Mouse (Mus musculus) liver, embryonic 12.5 days (tissue): ENCODE results near the gene Ifitm5. TPM values are rescaled to one million over a fixed set of nuclear protein-coding genes. Genes with fewer than 3 reads are reported as not detected.

Experiments used
- ATAC-seq: fragments of 200-750 bp; cut with Nextera tagmentation; 2 replicates; pipeline ENCODE4 v1.8.0; 2017; ENCODE audit warnings: moderate number of reproducible peaks, mild to moderate bottlenecking, moderate library complexity
- H3K27ac ChIP-seq: fragments of 300-500 bp; sonication (generic); 2 replicates; pipeline ENCODE4 v1.5.1; 2016; ENCODE audit warnings: mild to moderate bottlenecking
- H3K27me3 ChIP-seq: fragments of 300-500 bp; sonication (generic); replicated peaks from 2 replicates; pipeline ENCODE4 v1.6.1; 2016; ENCODE audit warnings: mild to moderate bottlenecking, moderate library complexity
- H3K36me3 ChIP-seq: fragments of 300-500 bp; sonication (generic); 2 replicates; pipeline ENCODE4 v1.6.1; 2016; ENCODE audit warnings: mild to moderate bottlenecking, moderate library complexity
- H3K4me1 ChIP-seq: fragments of 300-500 bp; sonication (generic); 2 replicates; pipeline ENCODE4 v1.6.1; 2016
- H3K4me2 ChIP-seq: fragments of 300-500 bp; sonication (generic); 2 replicates; pipeline ENCODE4 v1.6.1; 2016; ENCODE audit warnings: mild to moderate bottlenecking, moderate library complexity
- H3K4me3 ChIP-seq: fragments of 300-500 bp; sonication (generic); 2 replicates; pipeline ENCODE4 v1.5.1; 2016; ENCODE audit warnings: mild to moderate bottlenecking, moderate library complexity
- H3K9ac ChIP-seq: fragments of 300-500 bp; sonication (generic); 2 replicates; pipeline ENCODE4 v1.6.1; 2016; ENCODE audit warnings: mild to moderate bottlenecking, moderate library complexity
- H3K9me3 ChIP-seq: fragments of 300-500 bp; sonication (generic); replicated peaks from 2 replicates; pipeline ENCODE4 v1.6.1; 2016; ENCODE audit warnings: mild to moderate bottlenecking, moderate library complexity
- WGBS: fragments of 180-500 bp; shearing (Covaris S2); methylation state at CpG from one replicate; pipeline ENCODE4 v1.1.7; 2016; ENCODE audit not compliant: insufficient replicate concordance; 5-methylcytosine and 5-hydroxymethylcytosine counted together
- polyA plus RNA-seq: library from polyadenylated mRNA; unstranded; fragments of >200 nt; fragmentation: Nextera tagmentation; extraction: Ambion mirVana; gene quantifications from 2 replicates; pipeline ENCODE4 v1.2.1, GENCODE M21; 2016

The Ifitm5 gene
- polyA plus RNA-seq, 1 experiment from 2014 or later = 0.99 TPM

DNA sequence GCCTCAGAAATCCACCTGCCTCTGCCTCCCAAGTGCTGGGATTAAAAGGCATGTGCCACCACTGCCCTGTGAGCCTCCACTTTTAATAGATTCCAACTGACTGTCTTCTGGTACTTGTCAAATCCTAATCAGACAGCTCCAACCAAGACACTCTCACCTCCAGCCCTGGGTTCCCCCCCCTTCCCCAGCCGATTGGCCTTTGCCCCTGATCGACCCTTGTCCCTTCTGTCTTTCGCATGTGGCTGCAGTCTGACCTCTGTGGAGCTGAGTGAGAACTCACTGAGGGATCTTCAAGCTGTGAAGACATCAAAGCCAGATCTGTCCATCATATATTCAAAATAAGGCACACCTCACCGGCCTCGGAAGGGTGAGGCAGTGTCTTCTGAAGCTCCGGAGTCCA is 22.9 kb downstream of the Ifitm5 start:
- no peak for ATAC-seq
- H3K27me3 ChIP-seq = peaks cover 47% of the 10 kb centered on the region
- H3K27ac ChIP-seq = no peak overlapping the region
- H3K4me1 ChIP-seq = peaks cover 12% of the 10 kb centered on the region
- WGBS = 74% methylated on average over 6 of the region's 6 CpGs
- H3K4me2 ChIP-seq = no peak overlapping the region
- no peak overlapping the region for H3K9ac ChIP-seq
- peaks cover 6% of the 10 kb centered on the region; the same call in 1 of the 2 replicates for H3K36me3 ChIP-seq
- H3K9me3 ChIP-seq = no peaks in the 10 kb centered on the region
- no peak overlapping the region for H3K4me3 ChIP-seq

DNA sequence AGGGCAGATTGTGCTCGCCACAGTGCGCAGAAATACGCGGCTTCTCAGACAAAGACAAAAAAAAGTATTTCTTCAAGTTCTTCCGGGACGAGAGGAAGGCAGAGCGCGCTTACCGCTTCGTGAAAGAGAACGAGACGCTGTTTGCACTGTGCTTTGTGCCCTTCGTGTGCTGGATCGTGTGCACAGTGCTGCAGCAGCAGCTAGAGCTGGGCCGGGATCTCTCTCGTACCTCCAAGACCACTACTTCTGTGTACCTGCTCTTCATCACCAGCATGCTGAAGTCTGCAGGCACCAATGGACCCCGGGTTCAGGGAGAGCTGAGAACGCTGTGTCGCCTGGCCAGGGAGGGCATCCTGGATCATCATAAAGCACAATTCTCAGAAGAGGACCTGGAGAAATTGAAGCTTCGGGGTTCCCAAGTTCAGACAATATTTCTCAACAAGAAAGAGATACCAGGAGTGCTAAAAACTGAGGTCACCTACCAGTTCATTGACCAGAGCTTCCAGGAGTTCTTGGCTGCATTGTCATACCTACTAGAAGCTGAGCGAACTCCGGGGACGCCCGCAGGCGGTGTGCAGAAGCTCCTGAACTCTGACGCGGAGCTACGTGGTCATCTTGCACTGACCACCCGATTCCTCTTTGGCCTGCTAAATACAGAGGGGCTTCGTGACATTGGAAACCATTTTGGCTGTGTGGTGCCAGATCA is 26.9 kb downstream of the Ifitm5 start:
- no peak overlapping the region for H3K9ac ChIP-seq
- no peaks in the 10 kb centered on the region for H3K9me3 ChIP-seq
- H3K27ac ChIP-seq = no peak overlapping the region
- peaks cover 79% of the 10 kb centered on the region for H3K27me3 ChIP-seq
- H3K4me1 ChIP-seq = peaks cover 40% of the 10 kb centered on the region
- no peaks in the 10 kb centered on the region for H3K36me3 ChIP-seq
- ATAC-seq = no peak
- peak overlapping the region; percentile 63 for H3K4me2 ChIP-seq
- peak overlapping the region; percentile 37 for H3K4me3 ChIP-seq
- WGBS = 25% methylated on average over 30 of the region's 30 CpGs

DNA sequence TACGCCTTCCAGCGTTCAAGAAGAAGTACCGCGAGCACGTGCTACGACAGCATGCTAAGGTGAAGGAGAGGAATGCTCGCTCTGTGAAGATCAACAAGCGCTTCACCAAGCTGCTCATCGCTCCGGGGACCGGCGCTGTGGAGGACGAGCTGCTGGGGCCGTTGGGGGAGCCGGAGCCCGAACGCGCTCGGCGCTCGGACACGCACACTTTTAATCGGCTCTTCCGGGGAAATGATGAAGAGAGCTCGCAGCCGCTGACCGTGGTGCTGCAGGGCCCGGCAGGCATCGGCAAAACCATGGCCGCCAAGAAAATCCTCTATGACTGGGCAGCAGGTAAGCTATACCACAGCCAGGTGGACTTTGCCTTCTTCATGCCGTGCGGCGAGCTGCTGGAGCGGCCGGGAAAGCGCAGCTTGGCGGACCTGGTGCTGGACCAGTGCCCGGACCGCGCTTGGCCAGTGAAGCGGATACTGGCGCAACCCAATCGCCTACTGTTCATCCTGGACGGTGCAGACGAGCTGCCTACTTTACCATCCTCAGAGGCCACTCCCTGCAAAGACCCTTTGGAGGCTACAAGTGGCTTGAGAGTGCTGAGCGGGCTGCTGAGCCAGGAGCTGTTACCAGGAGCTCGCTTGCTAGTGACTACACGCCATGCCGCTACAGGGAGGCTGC is 27.6 kb downstream of the Ifitm5 start:
- Histone ChIP-seq H3K4me3 (peak overlapping the region; percentile 37), H3K9ac (no peak overlapping the region)

DNA sequence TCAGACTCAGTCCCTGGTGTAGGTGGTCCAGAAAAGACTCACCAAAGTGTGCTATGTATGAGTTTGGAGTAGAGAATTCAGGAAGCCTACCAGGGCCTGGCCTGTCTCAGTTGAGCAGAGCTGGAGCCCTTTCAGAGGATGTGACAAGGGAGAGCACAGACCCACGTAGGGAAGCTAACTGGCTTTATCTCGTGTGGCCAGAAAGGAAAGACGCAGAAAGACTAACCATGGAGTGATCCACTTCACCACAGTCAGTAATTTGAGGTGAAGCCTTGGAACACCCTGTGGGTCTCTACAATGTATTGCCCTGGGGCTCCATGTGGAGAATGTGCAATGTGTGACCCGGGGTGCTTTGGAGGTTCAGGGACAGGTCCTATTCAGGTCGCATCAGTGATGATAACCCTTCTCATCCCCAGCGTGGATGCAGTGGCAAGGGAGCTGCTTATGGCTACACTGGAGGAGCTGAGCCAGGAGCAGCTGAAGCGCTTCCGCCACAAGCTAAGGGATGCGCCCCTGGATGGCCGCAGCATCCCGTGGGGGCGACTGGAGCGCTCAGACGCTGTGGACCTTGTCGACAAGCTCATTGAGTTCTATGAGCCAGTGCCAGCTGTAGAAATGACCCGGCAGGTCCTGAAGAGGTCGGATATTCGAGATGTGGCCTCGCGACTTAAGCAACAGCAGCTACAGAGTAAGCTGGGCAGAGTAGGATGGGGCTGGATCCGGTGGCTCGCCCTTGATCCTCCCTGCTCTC is 28.7 kb downstream of the Ifitm5 start:
- Histone ChIP-seq H3K4me2 (peak overlapping the region; percentile 63; the same call in 1 of the 2 replicates), H3K36me3 (no peaks in the 10 kb centered on the region), H3K4me3 (no peak overlapping the region), H3K9ac (no peak overlapping the region), H3K27me3 (peaks cover 79% of the 10 kb centered on the region), H3K27ac (no peak overlapping the region), H3K4me1 (peaks cover 40% of the 10 kb centered on the region), H3K9me3 (no peaks in the 10 kb centered on the region)
- ATAC-seq = no peak
- 24% methylated on average over 22 of the region's 22 CpGs for WGBS

More for the DNA sequence above, 27.6 kb downstream of the Ifitm5 start:
- peak overlapping the region; percentile 63 for H3K4me2 ChIP-seq
- 3% methylated on average over 49 of the region's 49 CpGs for WGBS
- no peak for ATAC-seq
- no peak overlapping the region for H3K27ac ChIP-seq
- H3K9me3 ChIP-seq = no peaks in the 10 kb centered on the region
- H3K4me1 ChIP-seq = peaks cover 40% of the 10 kb centered on the region
- H3K36me3 ChIP-seq = no peaks in the 10 kb centered on the region
- H3K27me3 ChIP-seq = peaks cover 82% of the 10 kb centered on the region

DNA sequence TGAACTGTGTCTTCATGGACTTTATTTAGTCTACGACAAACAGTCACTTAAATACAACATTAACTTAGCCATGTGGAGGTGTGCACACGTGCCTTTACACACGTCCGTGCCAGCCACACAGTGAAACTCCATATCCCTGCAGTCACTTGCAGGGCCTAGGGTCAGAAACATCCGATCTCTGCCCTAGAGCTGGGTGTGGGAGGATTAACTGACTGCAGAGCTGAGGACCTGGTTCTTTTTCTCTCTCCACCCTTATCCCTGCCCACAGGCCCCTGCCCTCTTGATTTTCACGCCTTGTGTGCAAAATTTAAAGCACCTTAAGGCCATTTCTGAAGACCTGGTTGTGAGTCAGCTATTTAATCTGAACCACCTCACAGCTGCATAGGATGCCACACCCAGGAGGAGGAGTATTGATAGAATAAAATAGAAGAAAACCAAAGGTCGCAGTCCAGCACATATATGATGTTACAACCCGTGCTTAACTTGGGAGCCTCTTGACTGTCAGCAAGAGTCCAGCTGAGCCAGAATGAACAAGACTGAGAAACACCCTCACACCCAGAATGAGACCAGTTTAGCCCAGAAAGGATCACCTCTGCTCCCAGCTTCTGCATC is 29.6 kb downstream of the Ifitm5 start, which contains the start of gene Nlrp6:
Gene Nlrp6, plus strand, starts transcription at position 485 of the 612 bp plus-strand sequence.
- peaks cover 72% of the 10 kb centered on the region for H3K27me3 ChIP-seq
- no peaks in the 10 kb centered on the region for H3K9me3 ChIP-seq
- H3K9ac ChIP-seq = no peak within 1 kb of the TSS
- peaks cover 40% of the 10 kb centered on the region for H3K4me1 ChIP-seq
- WGBS = 54% methylated on average over 8 of the region's 8 CpGs
- H3K36me3 ChIP-seq = no peaks in the 10 kb centered on the region
- H3K4me2 ChIP-seq = peak within 1 kb of the TSS; percentile 63; the same call in 1 of the 2 replicates
- no peak within 1 kb of the TSS for H3K27ac ChIP-seq
- no peak within 1 kb of the TSS for H3K4me3 ChIP-seq
- ATAC-seq = no peak

DNA sequence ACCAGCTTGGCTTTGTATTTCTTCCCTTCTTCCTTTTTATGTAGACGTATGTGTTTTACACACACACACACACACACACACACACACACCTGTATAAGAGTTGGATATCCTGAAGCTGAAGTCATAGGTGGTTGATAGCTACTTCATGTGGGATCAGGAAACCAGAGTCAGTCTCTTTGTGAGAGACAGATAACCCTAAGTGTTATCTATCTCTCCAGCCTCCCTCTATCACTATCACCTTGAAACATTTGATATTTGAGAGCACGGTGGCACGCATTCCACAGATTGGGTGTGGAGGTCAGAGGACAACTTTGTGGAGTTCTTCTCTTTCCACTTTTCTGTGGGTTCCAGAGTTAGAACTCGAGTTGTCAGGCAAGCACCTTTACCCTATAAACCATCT is 30.2 kb downstream of the Ifitm5 start:
- H3K4me3 ChIP-seq = no peak overlapping the region
- H3K4me1 ChIP-seq = peaks cover 40% of the 10 kb centered on the region
- no peak for ATAC-seq
- H3K36me3 ChIP-seq = no peaks in the 10 kb centered on the region
- H3K27me3 ChIP-seq = peaks cover 65% of the 10 kb centered on the region
- H3K9ac ChIP-seq = no peak overlapping the region
- no peak overlapping the region for H3K27ac ChIP-seq
- H3K9me3 ChIP-seq = no peaks in the 10 kb centered on the region
- no peak overlapping the region for H3K4me2 ChIP-seq
- 20% methylated on average over 4 of the region's 4 CpGs for WGBS

DNA sequence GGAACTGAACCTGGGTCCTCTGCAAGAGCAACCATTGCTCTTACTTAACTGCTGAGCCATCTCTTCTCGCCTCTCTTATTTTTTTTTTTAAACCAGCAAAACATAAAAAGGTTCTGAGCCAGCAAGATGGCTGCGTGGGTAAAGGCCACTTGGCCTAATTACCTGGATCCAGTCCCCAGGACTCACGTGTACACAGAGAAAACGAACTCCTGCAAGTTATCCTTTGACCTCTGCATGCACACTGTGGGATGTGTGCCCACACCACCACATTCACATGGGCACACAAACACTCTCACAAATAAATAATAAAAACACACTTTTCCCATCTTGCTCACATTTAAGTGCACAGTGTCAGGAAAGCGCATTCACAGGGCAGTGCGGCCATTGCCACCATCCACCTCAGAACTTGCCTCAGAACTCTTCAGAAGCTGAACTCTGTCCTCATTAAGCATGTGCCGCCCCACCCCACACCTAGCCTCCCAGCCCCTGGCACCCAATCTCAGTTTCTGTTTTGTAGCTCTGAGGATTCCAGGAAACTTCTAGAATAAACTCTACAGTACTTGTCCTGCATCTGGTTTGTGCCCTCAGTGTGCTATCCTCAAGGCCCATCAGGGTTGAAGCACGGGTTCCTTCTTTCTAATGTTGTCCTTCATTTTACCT is 35.9 kb downstream of the Ifitm5 start:
- no peak overlapping the region for H3K4me2 ChIP-seq
- H3K9ac ChIP-seq = no peak overlapping the region
- no peaks in the 10 kb centered on the region for H3K9me3 ChIP-seq
- H3K27ac ChIP-seq = no peak overlapping the region
- no peak for ATAC-seq
- H3K36me3 ChIP-seq = no peaks in the 10 kb centered on the region
- H3K27me3 ChIP-seq = peaks cover 11% of the 10 kb centered on the region; the same call in 1 of the 2 replicates
- H3K4me1 ChIP-seq = peaks cover 13% of the 10 kb centered on the region
- no peak overlapping the region for H3K4me3 ChIP-seq
- WGBS = 72% methylated on average over 8 of the region's 8 CpGs

DNA sequence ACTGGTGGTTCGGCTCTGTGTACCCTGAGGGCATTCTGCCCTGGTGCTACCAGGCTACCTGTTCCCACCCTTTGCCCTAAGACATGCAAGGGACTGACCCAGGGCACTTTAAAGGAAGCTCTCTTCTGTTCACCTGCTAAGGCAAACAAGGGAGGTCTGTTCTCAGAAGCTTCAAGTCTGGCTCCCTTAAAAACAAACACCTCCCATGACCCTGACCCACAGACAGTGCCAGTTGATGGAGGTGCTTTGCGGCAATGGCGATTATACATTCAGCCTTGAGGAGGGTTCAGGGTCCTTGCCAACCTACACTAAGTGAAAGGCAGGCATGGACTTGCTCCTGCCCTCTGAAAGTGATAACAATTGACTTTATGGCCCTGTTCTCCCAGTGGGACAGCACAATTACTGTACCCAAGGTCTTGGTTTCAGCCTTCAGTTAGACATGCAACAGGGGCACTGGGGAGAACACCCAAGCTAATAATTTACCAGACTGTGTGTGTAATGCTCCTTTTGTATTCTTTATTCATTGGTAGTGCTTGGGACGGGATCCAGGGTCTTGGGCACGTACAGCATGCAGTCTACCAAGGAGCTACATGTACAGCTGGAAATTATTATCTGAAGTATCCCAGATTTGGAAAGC is 37.1 kb downstream of the Ifitm5 start:
- ATAC-seq = no peak
- 64% methylated on average over 5 of the region's 5 CpGs for WGBS
- H3K4me1 ChIP-seq = peaks cover 21% of the 10 kb centered on the region
- 0 out of 2 replicates have a peak overlapping the region, but pooled peaks have one; percentile 13 for H3K4me2 ChIP-seq
- H3K27ac ChIP-seq = peak overlapping the region; percentile 32; the same call in 1 of the 2 replicates
- no peaks in the 10 kb centered on the region for H3K36me3 ChIP-seq
- no peak overlapping the region for H3K4me3 ChIP-seq
- H3K9me3 ChIP-seq = no peaks in the 10 kb centered on the region
- peaks cover 4% of the 10 kb centered on the region; the same call in 1 of the 2 replicates for H3K27me3 ChIP-seq
- no peak overlapping the region for H3K9ac ChIP-seq

DNA sequence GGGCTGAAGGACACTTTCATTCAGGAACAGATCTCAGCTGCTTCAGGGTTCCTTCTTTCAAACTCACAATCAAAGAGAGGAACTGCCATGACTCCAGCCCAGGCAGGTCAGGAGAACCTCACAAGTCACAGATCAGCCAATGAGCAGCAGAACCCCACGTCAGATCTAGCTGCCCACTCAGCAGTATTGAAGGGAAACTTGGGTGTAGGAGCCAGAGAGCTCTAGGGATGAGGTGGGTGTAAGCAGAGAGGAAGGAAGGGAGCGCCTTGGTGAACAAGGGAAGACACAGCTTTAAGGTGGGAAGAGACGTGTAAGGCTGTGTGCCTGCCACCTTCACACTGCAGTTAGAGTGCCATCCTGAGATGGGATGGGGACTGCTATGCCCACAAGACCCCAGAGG is 37.8 kb downstream of the Ifitm5 start:
- H3K4me3 ChIP-seq = no peak overlapping the region
- ATAC-seq = no peak
- no peak overlapping the region for H3K4me2 ChIP-seq
- no peaks in the 10 kb centered on the region for H3K9me3 ChIP-seq
- H3K4me1 ChIP-seq = peaks cover 21% of the 10 kb centered on the region
- WGBS = 38% methylated on average over 3 of the region's 3 CpGs
- no peaks in the 10 kb centered on the region for H3K36me3 ChIP-seq
- H3K27me3 ChIP-seq = peaks cover 3% of the 10 kb centered on the region; the same call in 1 of the 2 replicates
- peak overlapping the region; percentile 32; the same call in 1 of the 2 replicates for H3K27ac ChIP-seq
- H3K9ac ChIP-seq = no peak overlapping the region

DNA sequence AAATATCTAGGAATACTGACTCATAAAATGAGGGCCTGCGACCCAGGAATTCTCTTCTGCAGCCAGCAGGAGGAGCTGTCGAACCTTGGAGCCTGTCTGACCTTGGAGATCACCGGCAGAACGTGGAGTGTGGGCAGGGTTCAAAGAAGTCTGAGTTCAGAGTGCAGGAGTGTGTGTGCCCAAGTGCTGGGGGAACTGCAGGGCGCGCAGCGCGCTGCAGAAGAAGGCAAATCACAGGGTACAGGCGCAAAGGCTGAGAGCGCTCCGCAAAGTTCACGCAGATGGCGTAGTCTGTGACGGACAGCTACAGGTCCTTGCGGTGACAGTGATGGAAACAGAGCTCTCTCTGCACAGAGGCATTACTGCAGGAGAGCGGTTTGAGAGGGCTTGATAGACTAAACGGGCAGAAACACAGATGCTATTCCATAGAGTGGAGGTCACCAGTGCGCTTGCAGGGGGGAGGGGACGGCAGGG is 41.4 kb downstream of the Ifitm5 start:
- Histone ChIP-seq H3K9ac (peak overlapping the region; percentile 44; the same call in 1 of the 2 replicates), H3K4me1 (peaks cover 21% of the 10 kb centered on the region), H3K4me2 (peak overlapping the region; percentile 68), H3K4me3 (peak overlapping the region; percentile 42), H3K36me3 (no peaks in the 10 kb centered on the region), H3K27me3 (peaks cover 3% of the 10 kb centered on the region; the same call in 1 of the 2 replicates), H3K27ac (peak overlapping the region; percentile 56; the same call in 1 of the 2 replicates), H3K9me3 (no peaks in the 10 kb centered on the region)
- 5% methylated on average over 19 of the region's 19 CpGs for WGBS
- peak; percentile 61 for ATAC-seq
